Mouse (Mus musculus) stomach, embryonic 14.5 days (tissue): ENCODE measurements at regions not wholly inside any gene's neighbourhood (a gene's known extent, or its start where the extent isn't known, plus 50 kb on each side); places are given as distances from the start of the nearest gene placed in this dataset.
"Not testable (repeated sequence)": the region's sequence is repeated elsewhere in the genome, so short reads cannot be mapped to it uniquely, and the experiment has no call there.

Experiments used
- ATAC-seq: fragments of 200-750 bp; cut with Nextera tagmentation; 2 replicates; pipeline ENCODE4 v1.8.0; 2017; ENCODE audit warnings: low read depth, moderate TSS enrichment; ENCODE audit not compliant: insufficient number of reproducible peaks, insufficient read depth, low FRiP score
- H3K27ac ChIP-seq: fragments of 300-500 bp; sonication (generic); 2 replicates; pipeline ENCODE4 v1.5.1; 2014; ENCODE audit warnings: mild to moderate bottlenecking, low read length, moderate library complexity, mixed read lengths
- H3K27me3 ChIP-seq: fragments of 300-500 bp; sonication (generic); 2 replicates; pipeline ENCODE4 v1.6.1; 2014; ENCODE audit warnings: low read length, control low read depth, mixed read lengths; ENCODE audit not compliant: control insufficient read depth, insufficient read depth
- H3K36me3 ChIP-seq: fragments of 300-500 bp; sonication (generic); 2 replicates; pipeline ENCODE4 v1.6.1; 2014; ENCODE audit warnings: mild to moderate bottlenecking, control low read depth, low read length, moderate library complexity, mixed read lengths; ENCODE audit not compliant: control insufficient read depth, insufficient read depth
- H3K4me1 ChIP-seq: fragments of 300-500 bp; sonication (generic); 2 replicates; pipeline ENCODE4 v1.6.1; 2014; ENCODE audit warnings: low read length, control low read depth, mixed read lengths; ENCODE audit not compliant: control insufficient read depth, insufficient read depth
- H3K4me2 ChIP-seq: fragments of 300-500 bp; sonication (generic); replicated peaks from 2 replicates; pipeline ENCODE4 v1.6.1; 2014; ENCODE audit warnings: low read depth, low read length, control low read depth
- H3K4me3 ChIP-seq: fragments of 300-500 bp; sonication (generic); 2 replicates; pipeline ENCODE4 v1.5.1; 2014; ENCODE audit warnings: low read depth, low read length, control low read depth
- H3K9ac ChIP-seq: fragments of 300-500 bp; sonication (generic); replicated peaks from 2 replicates; pipeline ENCODE4 v1.6.1; 2014; ENCODE audit warnings: low read depth, mild to moderate bottlenecking, control low read depth, low read length, moderate library complexity, mixed read lengths
- H3K9me3 ChIP-seq: fragments of 300-500 bp; sonication (generic); 2 replicates; pipeline ENCODE4 v1.6.1; 2016; ENCODE audit warnings: low read depth, low read length, control low read depth; ENCODE audit not compliant: control insufficient read depth
- WGBS: fragments of 180-500 bp; shearing (Covaris S2); extraction: QIAGEN DNeasy Blood & Tissue Kit; methylation state at CpG from one replicate; pipeline ENCODE4 v1.1.7; 2014; 5-methylcytosine and 5-hydroxymethylcytosine counted together

DNA sequence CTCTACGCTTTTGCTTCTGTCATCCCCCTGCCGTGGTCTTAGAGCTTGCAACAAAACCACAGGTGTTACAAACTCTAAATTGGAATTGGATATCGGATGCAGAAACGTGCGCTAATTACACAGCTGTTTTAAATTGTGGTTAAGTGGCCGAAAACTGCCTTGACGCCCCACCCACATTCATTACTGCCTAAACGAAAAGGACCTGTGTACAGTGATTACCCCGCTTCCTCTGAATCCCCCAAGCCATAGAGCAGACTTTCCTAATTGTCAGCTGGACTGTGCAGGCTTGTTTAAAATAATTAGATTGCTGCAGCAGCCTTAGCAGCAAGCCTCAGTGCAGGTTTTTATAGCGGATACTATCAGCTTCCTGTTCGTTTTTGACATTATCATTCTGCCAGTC is 94.7 kb downstream of the Cxxc4 start:
- no peaks in the 10 kb centered on the region for H3K4me1 ChIP-seq
- H3K4me2 ChIP-seq = peak overlapping the region; percentile 35
- no peak overlapping the region for H3K9ac ChIP-seq
- whole genome bisulfite sequencing = 40% methylated on average over 11 of the region's 11 CpGs
- peak overlapping the region; percentile 10; the same call in 1 of the 2 replicates for H3K4me3 ChIP-seq
- H3K36me3 ChIP-seq = no peaks in the 10 kb centered on the region
- no peaks in the 10 kb centered on the region for H3K9me3 ChIP-seq
- no peak overlapping the region for H3K27ac ChIP-seq
- ATAC-seq = no peak
- no peaks in the 10 kb centered on the region for H3K27me3 ChIP-seq

DNA sequence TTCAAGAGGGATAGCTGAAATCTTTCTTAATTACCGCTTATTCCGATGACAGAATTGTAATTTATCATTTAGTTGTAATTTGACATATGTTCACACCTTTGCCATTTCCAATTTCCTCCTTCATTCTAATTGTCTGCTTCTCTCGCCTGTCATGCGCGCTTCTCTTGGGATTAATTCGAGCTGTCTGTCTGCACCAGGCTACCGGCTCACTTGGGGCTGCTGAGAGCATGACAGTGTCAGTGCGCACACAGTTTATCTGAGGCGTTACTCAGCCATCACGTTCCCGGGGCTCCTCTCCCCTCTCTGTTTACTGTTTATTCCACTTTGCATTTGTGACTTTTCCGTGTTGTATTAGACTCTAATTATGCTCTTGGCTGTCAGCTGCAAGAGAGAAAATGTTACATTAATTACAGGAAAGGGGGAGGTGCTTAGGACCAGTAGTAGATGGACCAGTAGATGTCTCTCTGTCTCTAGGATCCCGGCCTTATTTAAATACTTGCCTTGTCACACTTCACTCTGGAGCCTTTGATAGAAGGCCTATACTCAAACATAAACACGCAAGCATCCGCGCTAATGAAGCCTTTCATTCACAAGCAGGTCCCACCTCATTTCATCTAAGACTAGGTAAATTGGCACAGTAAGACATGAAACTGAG is 95.3 kb downstream of the Cxxc4 start:
- Histone ChIP-seq H3K27ac (no peak overlapping the region), H3K27me3 (no peaks in the 10 kb centered on the region), H3K9ac (no peak overlapping the region), H3K36me3 (no peaks in the 10 kb centered on the region), H3K4me3 (peak overlapping the region; percentile 10; the same call in 1 of the 2 replicates), H3K4me2 (peak overlapping the region; percentile 35), H3K9me3 (no peaks in the 10 kb centered on the region), H3K4me1 (no peaks in the 10 kb centered on the region)
- no peak for ATAC-seq
- 41% methylated on average over 16 of the region's 16 CpGs for WGBS

DNA sequence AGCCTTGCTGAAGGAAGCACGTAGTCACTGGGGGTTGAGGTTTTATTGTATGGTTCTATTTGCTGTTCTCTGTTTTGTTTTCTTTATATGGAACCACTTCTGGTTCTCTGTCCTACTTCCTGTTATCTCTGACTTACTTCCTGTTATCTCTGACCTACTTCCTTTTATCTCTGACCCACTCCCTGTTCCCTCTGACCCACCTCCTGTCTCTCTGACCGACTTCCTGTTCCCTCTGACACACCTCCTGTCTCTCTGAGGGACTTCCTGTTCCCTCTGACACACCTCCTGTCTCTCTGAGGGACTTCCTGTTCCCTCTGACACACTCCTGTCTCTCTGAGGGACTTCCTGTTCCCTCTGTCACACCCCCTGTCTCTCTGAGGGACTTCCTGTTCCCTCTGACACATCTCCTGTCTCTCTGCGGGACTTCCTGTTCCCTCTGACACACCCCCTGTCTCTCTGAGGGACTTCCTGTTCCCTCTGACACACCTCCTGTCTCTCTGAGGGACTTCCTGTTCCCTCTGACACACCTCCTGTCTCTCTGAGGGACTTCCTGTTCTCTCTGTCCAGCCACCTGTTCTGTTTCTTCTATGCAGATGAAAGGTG is 102.9 kb downstream of the Cxxc4 start:
- H3K27me3 ChIP-seq, H3K27ac ChIP-seq, H3K4me3 ChIP-seq, H3K9ac ChIP-seq, H3K4me1 ChIP-seq, H3K36me3 ChIP-seq, H3K4me2 ChIP-seq, H3K9me3 ChIP-seq, ATAC-seq: not testable (repeated sequence)
- WGBS = 96% methylated on average over 3 of the region's 3 CpGs

DNA sequence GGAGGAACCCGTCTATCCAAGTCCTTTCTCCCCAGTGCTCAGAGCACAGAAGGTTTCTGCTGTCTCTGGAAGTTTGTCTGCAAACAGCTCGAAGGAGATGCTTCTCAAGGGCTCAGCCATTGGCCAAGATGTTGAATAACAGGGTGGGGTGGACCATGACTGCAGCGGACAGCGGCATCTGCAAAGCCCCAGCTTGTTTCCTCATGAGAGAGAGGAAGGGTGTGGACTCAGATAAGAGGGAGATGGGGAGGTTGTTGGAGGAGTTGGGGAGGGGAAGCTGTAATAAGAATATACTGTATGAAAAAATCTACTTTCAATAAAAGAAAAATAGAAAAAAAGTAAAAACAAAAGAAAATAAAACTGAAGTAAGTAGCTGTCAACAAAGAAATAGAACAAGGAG is 129.7 kb downstream of the Cxxc4 start:
- no peak overlapping the region for H3K27ac ChIP-seq
- ATAC-seq = no peak
- H3K9ac ChIP-seq = no peak overlapping the region
- no peaks in the 10 kb centered on the region for H3K9me3 ChIP-seq
- 0 out of 2 replicates have a peak, but pooled peaks cover 4% of the 10 kb centered on the region for H3K4me1 ChIP-seq
- 79% methylated on average over 4 of the region's 4 CpGs for WGBS
- H3K27me3 ChIP-seq = no peaks in the 10 kb centered on the region
- no peak overlapping the region for H3K4me3 ChIP-seq
- H3K36me3 ChIP-seq = no peaks in the 10 kb centered on the region
- no peak overlapping the region for H3K4me2 ChIP-seq

DNA sequence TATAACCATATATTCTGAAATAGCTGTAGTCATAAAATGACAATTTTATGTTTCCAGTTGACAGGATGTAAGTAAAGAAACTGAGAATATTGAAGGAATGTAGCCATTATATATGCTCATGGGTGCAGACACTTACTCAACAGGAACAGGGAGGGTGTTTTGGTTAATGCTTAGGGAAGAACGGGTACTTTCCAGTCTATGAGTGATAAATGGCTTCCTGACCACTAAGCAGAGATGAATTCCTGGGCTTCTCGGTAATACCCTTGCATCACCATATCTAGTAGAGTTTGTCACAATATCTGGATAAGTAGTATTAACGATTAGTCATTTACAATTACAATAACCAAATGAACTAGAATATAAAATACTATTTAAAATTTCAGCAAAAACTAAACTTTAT is 130.5 kb downstream of the Cxxc4 start:
- ATAC-seq = no peak
- Histone ChIP-seq H3K27ac (no peak overlapping the region), H3K27me3 (no peaks in the 10 kb centered on the region), H3K4me1 (0 out of 2 replicates have a peak, but pooled peaks cover 4% of the 10 kb centered on the region), H3K4me3 (no peak overlapping the region), H3K9ac (no peak overlapping the region), H3K36me3 (no peaks in the 10 kb centered on the region), H3K4me2 (no peak overlapping the region), H3K9me3 (no peaks in the 10 kb centered on the region)
- WGBS = 46% methylated on average over 3 of the region's 3 CpGs

DNA sequence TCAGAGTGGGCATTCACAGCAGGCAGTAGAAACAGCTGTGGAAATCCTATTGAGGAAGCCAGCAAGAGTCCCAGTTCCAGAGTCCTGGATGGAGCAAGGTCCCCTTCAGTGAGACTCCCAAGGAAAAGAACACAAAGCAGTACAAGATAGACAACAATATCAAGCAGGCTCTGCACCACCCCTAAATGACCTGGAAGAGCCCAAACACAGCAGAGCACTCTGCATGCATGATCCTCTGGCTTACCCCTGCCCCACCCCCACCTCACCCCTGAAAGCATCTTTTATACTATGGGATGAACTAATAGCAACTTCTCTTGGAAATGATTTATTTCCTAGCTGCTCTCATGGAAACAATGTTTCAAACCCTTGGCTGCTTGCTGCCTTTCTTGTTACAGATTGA is 132.3 kb downstream of the Cxxc4 start:
- Histone ChIP-seq H3K27me3 (no peaks in the 10 kb centered on the region), H3K4me1 (0 out of 2 replicates have a peak, but pooled peaks cover 4% of the 10 kb centered on the region), H3K4me3 (no peak overlapping the region), H3K36me3 (no peaks in the 10 kb centered on the region), H3K27ac (no peak overlapping the region), H3K4me2 (no peak overlapping the region), H3K9me3 (no peaks in the 10 kb centered on the region), H3K9ac (no peak overlapping the region)
- no peak for ATAC-seq

DNA sequence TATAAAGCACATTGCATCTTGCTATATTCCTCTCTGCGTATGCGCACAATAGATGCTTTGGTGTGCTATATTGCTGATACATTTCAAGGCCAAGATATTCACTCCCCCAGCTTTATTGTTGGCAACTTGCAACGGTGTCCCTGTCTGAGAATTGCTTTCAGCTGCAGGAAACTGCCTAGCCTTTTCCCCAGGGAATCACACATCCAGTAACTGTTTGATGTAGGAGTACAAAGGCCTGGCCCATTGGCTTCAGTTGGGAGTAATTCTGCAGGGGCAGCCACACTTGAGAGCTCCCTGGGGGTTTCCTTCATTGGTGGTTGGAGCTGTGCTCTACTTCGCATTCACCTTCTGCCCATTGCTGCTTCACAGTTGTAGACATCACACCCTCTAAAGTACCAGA is 132.8 kb downstream of the Cxxc4 start:
- WGBS = 58% methylated on average over 4 of the region's 4 CpGs
- Histone ChIP-seq H3K27me3 (no peaks in the 10 kb centered on the region), H3K27ac (no peak overlapping the region), H3K36me3 (no peaks in the 10 kb centered on the region), H3K4me3 (no peak overlapping the region), H3K4me1 (0 out of 2 replicates have a peak, but pooled peaks cover 4% of the 10 kb centered on the region), H3K9me3 (no peaks in the 10 kb centered on the region), H3K9ac (no peak overlapping the region), H3K4me2 (no peak overlapping the region)
- ATAC-seq = no peak

DNA sequence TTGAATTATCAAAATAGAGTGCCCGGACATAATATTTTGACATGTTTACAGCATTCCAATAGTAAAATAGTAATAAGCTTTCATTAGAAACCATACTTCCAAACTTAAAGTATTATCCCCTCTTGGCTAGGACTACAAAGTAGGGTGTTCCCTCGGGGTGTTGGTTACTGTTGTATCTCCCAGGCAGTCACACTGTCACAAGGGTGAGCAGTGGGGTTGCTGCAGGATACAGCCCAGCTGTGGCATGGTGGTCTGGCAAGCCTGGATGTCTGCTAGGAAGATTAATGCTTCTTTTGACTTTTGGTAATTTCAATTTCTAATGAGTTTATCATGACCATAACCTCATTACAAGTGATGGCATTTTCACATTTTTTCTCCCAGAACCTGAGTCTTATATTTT is 143.3 kb downstream of the Cxxc4 start:
- no peak overlapping the region for H3K9ac ChIP-seq
- no peak overlapping the region for H3K4me3 ChIP-seq
- H3K9me3 ChIP-seq = no peaks in the 10 kb centered on the region
- 57% methylated on average over 2 of the region's 2 CpGs for WGBS
- no peaks in the 10 kb centered on the region for H3K4me1 ChIP-seq
- ATAC-seq = no peak
- H3K27me3 ChIP-seq = no peaks in the 10 kb centered on the region
- no peaks in the 10 kb centered on the region for H3K36me3 ChIP-seq
- no peak overlapping the region for H3K4me2 ChIP-seq
- H3K27ac ChIP-seq = no peak overlapping the region
